Mouse (Mus musculus): ENCODE results near the gene Gramd4. TPM values are rescaled to one million over a fixed set of nuclear protein-coding genes. Genes with fewer than 3 reads are reported as not detected.

Gene Gramd4
- total and polyA plus RNA-seq, 3 experiments: 0.17 to 0.66 (median 0.56) TPM

- in situ Hi-C loops (cut with MboI; ENCODE audit: low pct_ligation_motif_present, low pct_unique_long_range_greater_than_20kb, low sequenced_read_pairs) (no loop called here), dilution Hi-C loops (cut with MboI; ENCODE audit: extremely low pct_ligation_motif_present, extremely low pct_unique_long_range_greater_than_20kb, low sequenced_read_pairs) (no loop called here)
- TF ChIP-seq ZMIZ1 (IDR thresholded peaks at IDR 0.05; ENCODE audit: low read depth, low read length) (no peak), USF1 (IDR thresholded peaks at IDR 0.05; ENCODE audit: low read depth, low read length) (no peak), MEF2A (IDR thresholded peaks at IDR 0.05; ENCODE audit: borderline replicate concordance, low read depth, low read length) (no peak), KAT2A (IDR thresholded peaks at IDR 0.05; ENCODE audit: insufficient replicate concordance, low read length) (no peak), RAD21 (IDR thresholded peaks at IDR 0.05; ENCODE audit: low read depth, low read length) (no peak), E2F4 (IDR thresholded peaks at IDR 0.05; ENCODE audit: insufficient replicate concordance, low read depth, low read length) (no peak), POLR2A (IDR thresholded peaks at IDR 0.05; ENCODE audit: low read depth, low read length) (no peak), EP300 (IDR thresholded peaks at IDR 0.05; ENCODE audit: low read length) (no peak), ELF1 (IDR thresholded peaks at IDR 0.05; ENCODE audit: low read depth, low read length) (no peak), ETS1 (conservative IDR thresholded peaks at IDR 0.05; ENCODE audit: low read depth, low read length) (no peak), BHLHE40 (IDR thresholded peaks at IDR 0.05; ENCODE audit: low read depth, low read length) (no peak), MAX (IDR thresholded peaks at IDR 0.05; ENCODE audit: low read length) (no peak), CHD2 (IDR thresholded peaks at IDR 0.05; ENCODE audit: low read length) (no peak), IRF4 (IDR thresholded peaks at IDR 0.05; ENCODE audit: low read depth, low read length) (no peak), SIN3A (IDR thresholded peaks at IDR 0.05; ENCODE audit: low read length) (no peak), HCFC1 (IDR thresholded peaks at IDR 0.05; ENCODE audit: low read depth, low read length) (no peak), NELFE (IDR thresholded peaks at IDR 0.05; ENCODE audit: low read depth, low read length) (no peak)
- Histone ChIP-seq H3K4me2 (ENCODE audit: insufficient read depth, low read depth, poor library complexity, severe bottlenecking) (no peak overlapping the region), H3K79me2 (replicated peaks; ENCODE audit: control insufficient read depth, extremely low read depth, insufficient read depth, poor library complexity, severe bottlenecking) (no peaks in the 10 kb centered on the region), H3K36me3 (replicated peaks in 1 of 2; ENCODE audit: control insufficient read depth in 1 of 2, insufficient read depth in 1 of 2, low read length in 1 of 2) (no peaks in the 10 kb centered on the region), H3K27me3 (replicated peaks) (peaks cover 7% of the 10 kb centered on the region), H3K4me1 (ENCODE audit: control insufficient read depth in 1 of 2, insufficient read depth in 2 of 2) (peaks cover 9 to 39% of the 10 kb centered on the region in 2 experiments), H3K9ac (ENCODE audit: insufficient read depth, low read depth) (no peak overlapping the region), H3K9me3 (replicated peaks; ENCODE audit: low read length) (peaks cover 14% of the 10 kb centered on the region), H3K27ac (ENCODE audit: insufficient read depth, low read depth) (no peak overlapping the region), H3K4me3 (replicated peaks in 1 of 3; ENCODE audit: low read depth in 2 of 3, low read length in 2 of 3, poor library complexity in 1 of 3) (no peak overlapping the region)
- no peak for DNase-seq (ENCODE audit: extremely low read depth)
Observed at GRCm38 (mm10) chr15:86058394-86058915, 960 bp downstream of the Gramd4 start.

GRCm38 (mm10) chr15:86058931-86059834 lies 1.7 kb downstream of the Gramd4 start:
- in situ Hi-C loops (cut with MboI; ENCODE audit: low pct_ligation_motif_present, low pct_unique_long_range_greater_than_20kb, low sequenced_read_pairs): no loop called here
- H3K79me2 ChIP-seq (replicated peaks; ENCODE audit: control insufficient read depth, extremely low read depth, insufficient read depth, poor library complexity, severe bottlenecking): no peaks in the 10 kb centered on the region
- peaks cover 9% of the 10 kb centered on the region for H3K27me3 ChIP-seq (replicated peaks)
- no peak overlapping the region for H3K27ac ChIP-seq (ENCODE audit: insufficient read depth, low read depth)
- no peak for TF ChIP-seq MYC (IDR thresholded peaks at IDR 0.05; ENCODE audit: low read depth, low read length)
- TF ChIP-seq ETS1 (conservative IDR thresholded peaks at IDR 0.05; ENCODE audit: low read depth, low read length): no peak
- TF ChIP-seq CHD2 (IDR thresholded peaks at IDR 0.05; ENCODE audit: low read length): no peak
- H3K4me2 ChIP-seq (ENCODE audit: insufficient read depth, low read depth, poor library complexity, severe bottlenecking): no peak overlapping the region
- DNase-seq (ENCODE audit: extremely low read depth): no peak
- H3K36me3 ChIP-seq (replicated peaks in 1 of 2; ENCODE audit: control insufficient read depth in 1 of 2, insufficient read depth in 1 of 2, low read length in 1 of 2): no peaks in the 10 kb centered on the region
- H3K4me3 ChIP-seq (replicated peaks in 1 of 3; ENCODE audit: low read depth in 2 of 3, low read length in 2 of 3, poor library complexity in 1 of 3): no peak overlapping the region
- no peak overlapping the region for H3K9ac ChIP-seq (ENCODE audit: insufficient read depth, low read depth)
- dilution Hi-C loops (cut with MboI; ENCODE audit: extremely low pct_ligation_motif_present, extremely low pct_unique_long_range_greater_than_20kb, low sequenced_read_pairs): no loop called here
- peaks cover 6 to 32% of the 10 kb centered on the region in 2 experiments for H3K4me1 ChIP-seq (ENCODE audit: control insufficient read depth in 1 of 2, insufficient read depth in 2 of 2)
- H3K9me3 ChIP-seq (replicated peaks; ENCODE audit: low read length): peaks cover 14% of the 10 kb centered on the region
